Mouse (Mus musculus) adrenal gland, postnatal 36 days (tissue): ENCODE measurements around the gene Bahcc1. TPM values are rescaled to one million over a fixed set of nuclear protein-coding genes. Genes with fewer than 3 reads are reported as not detected.

Source experiments
- DNase-seq, 2 experiments: peaks; one replicate each; pipeline ENCODE4 v3.0.0; 2021; ENCODE audit warnings: mixed read lengths in 1 of 2
- total RNA-seq, 2 experiments: library from RNA; stranded (reverse); gene quantifications; 2 replicates each; pipeline ENCODE4 v1.2.3; 2021

Bahcc1 gene
- total RNA-seq, 2 experiments from 2014 or later: 17.5 TPM

DNA sequence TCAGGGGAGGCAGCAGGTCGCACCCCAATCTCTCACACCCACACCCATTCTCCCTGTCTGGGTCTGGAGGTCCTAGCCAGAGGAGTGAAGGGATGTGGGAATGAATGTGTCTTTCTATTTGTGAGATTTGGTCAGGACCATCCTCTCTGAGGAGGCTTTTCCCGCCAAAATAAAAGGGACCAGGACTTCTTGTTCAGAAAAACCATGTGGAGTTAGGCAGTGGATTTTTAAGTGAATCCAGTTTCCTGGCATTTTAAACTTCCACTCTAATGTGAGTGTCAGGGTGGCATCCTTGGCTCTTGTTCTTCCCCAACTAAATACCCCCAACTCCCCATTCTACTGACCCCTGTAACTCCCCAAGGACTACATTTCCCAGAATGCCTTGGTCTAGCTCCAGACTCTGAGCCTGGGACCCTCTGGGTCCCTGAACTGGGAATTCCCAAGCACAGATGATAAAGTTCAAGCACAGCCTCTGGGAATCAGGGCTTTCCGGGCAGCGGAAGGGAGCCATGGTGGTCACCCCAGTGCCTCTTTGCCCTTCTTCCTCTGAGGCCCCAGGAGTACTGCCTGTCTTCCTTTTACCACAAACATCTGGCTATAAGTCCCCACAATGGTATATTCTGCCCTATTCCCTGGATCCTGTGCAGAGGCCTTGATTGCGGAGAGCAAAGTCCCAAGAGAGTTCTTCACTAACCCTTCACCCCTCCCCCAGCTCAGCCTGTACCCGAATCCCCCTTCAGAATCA is 9.4 kb downstream of the Bahcc1 start:
- no peak for DNase-seq

DNA sequence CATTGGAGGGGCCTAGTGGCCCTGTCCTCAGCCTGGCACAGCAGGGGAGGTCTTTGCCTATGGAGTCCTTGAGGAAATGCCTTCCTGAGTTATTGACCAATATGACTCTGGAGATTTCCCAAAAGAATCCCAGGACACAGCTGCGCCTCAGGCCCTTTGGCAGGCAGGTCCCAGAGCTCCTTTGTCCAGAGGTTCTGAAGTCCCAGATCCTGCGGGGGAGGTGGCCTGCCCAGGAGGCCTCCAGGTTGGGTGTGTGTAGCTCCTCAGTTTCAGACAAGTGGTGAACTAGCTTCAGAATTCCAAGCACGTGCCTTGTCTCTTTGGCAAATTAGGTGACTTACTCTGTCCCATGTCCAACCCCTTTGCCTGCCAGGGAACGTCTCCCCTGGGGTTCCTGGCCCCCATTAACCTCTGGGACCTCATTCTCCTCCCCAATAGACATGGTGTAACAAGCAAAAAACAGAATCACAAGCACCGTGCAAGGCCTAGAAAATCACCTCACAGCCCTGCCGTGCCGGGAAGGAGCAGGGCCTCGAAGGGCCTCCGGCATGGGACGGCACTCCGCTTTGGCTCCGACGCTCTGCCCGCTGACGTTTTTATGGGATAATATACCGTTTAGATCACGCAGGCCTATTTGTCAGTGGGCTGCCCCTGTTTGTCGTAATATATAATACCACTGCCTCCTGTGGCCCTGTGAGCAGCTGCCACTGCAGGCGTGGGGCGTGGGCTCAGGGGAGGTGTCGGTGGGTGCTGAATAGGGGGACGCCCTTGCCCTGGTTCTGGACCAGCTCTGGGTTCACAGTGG is 10.2 kb downstream of the Bahcc1 start:
- peak in 1 of 2 experiments; percentile 50 for DNase-seq

DNA sequence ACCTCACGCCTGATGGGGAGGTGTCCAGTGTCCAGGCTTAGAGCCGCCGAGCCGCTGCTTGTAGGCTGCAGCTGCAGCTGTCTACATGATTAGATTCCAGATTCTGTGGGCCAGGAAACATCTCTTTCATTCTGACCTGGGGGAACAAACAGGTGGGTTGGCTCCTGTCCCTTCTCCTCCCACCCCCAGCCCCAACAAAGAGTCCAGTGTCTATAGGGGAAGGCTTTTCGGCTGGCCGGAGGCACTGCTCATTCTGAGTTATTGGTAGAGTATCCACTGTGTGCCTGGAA is 10.7 kb downstream of the Bahcc1 start:
- no peak for DNase-seq

DNA sequence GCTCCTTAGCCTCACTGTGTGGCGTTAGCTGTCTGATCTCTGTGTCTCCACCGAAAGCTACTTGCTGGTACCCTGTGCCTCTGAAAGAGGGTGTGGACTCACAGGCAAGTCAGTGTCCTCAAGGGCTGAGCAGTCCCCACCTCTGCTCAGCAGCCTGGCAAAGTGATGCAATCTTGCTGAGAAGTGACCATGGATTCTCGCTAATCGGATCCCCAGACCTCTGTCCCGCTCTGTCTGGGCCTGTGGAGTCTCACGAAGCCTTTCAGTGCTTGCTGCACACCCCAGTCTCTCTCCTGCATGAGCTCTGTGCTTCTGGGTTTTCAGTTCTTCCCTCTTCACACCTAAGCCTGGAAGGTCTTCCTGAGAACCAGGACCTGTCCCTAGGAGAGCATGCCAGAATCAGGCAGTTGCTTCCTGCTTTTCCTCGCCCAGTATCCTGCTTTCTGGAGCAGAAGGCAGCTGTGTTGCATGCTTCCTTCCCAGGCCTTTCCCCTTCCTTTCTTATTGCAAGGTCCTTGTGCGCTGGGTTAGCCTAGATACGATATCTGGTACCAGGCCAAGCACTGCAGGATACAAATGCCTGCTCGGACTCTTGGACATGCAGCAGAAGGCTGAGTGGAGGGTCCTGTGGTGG is 15.5 kb downstream of the Bahcc1 start:
- DNase-seq: no peak

DNA sequence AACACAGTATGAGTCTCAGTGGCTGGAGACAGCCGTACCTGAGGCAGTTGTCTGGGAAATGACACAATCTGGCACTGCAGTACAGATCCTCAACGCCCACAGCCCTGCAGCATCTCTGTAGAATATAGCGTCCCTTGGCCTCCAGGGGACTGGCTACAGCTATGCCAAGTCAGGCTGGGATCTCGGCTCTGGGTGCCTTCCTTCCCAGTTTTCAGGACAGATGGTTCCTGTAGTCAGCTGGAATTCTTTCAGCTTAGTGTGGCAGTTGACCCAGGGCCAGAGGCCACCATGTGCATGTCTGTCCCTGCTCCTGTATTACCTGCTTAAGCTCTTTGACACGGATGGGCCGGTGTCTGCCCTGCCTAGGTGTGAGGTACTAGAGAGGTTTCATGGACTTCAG is 16.2 kb downstream of the Bahcc1 start:
- DNase-seq: no peak

DNA sequence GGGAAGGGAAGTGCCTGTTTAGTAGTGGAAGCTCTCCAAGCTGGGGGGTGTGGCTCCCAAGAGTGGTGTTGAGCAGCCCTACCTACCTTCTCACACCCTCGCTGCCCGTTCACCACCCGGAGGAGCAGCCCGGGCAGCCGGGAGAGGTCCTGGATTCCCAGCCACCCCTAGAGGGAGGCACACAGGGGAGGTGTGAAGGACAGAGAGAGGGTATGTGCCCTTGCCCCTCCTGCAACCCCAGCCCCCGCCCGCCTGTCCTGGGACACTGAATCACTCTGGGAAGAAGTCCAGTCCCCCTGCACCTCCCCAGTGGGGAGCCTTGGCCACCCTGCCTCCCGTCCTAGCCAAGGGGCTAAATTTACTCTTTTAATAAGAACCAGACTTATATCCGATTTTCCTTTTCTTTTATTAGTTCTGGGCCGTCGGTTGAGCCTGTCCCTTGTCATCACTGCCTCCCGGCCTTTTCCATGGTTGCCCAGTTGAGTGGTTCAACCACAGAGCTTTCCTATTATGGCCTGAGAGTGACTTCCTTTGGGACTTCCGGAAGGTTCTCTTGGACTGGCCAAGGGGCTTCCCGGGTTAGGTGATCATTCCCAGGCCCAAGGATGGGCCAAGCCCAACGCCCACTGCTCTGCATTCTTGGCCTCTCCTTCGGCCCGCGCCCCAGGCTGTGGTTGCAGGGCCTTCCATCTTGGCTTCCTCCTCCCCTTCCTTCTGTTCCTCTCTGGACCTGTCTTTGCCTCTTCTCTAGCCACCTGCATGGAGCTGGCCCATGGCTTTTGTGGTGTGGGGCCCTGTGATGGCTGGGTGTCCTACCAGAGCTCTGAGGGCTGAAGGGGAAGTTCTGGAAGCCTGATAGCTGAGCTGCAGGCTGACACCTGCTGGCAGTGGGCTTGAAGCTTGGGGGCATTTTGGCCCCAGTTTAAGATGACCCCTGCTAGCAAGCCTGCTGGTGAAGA is 18.5 kb downstream of the Bahcc1 start:
- DNase-seq: no peak

DNA sequence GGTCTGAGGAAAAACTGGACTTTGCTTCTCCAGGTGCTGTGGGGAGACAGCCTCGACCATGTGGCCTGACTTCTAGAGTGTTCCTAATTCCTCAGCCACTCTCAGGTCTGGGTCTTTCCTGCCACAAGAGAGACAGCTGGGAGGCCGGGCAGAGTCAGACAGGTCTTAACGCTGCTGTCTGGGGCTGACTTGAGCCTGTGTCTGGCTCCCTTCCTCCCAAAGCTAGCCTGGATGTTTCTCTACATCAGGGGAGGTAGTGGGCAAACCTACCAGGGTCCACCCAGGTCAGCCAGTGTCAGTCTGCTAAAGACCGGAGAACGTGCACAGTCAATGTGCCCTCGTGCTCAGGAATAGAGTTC is 19.2 kb downstream of the Bahcc1 start:
- no peak for DNase-seq

DNA sequence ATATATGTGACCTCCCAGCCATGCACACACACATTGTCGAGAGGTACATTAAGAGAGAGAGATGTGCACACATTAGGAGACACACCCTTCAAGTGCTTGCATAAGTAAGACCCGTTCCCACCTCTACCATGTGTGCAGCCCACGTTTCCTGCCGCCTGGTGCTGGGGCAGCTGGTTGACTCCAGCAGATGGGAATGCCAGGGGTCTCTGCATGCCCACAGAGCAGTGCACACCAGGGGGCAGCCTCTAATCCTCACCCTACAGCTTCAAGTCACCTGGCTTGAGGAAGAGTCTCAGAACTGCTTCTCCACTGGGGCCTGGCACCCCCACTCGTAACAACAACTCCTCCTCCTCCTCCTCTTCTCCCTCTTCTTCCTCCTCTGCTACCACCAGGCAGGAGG is 19.7 kb downstream of the Bahcc1 start:
- DNase-seq: no peak

DNA sequence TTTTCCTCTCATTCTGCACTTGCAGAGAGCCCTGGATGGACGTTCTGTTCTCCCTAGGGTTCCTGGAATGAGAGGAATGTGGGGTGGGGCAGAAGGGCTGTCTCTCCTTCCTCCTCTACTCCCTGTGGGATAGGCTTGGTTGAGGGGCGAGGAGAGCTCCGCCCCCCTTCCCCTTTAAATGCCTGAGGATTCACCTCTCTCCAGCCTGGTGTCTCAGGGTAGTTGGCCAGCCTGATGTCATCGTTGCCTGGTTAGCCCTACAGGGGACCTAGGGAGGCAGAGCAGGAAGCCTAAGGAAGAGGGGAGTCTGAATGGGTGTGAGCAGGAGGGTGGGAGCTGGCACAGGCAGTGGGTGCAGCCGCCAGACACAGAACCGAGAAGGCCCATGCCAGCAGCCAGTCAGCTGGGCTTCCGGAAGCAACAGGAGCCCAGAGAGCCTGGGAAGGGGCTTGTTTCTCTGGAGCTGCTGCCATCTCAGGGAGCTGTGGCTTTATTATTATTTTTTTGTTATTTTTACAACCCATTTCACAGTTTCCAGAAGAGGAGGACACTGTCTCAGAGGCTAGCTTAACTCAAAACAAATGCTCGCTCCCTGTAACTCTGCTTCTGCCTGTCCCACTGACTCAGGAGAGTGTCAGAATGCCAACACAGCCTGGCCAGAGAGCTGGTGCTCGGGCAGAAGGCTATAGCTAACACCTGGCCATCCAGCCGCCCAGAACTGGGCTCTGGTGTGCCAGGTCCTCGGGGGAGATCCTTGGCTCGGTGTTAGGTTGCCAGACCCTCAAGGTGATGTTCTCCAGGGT is 20.3 kb downstream of the Bahcc1 start:
- no peak for DNase-seq

DNA sequence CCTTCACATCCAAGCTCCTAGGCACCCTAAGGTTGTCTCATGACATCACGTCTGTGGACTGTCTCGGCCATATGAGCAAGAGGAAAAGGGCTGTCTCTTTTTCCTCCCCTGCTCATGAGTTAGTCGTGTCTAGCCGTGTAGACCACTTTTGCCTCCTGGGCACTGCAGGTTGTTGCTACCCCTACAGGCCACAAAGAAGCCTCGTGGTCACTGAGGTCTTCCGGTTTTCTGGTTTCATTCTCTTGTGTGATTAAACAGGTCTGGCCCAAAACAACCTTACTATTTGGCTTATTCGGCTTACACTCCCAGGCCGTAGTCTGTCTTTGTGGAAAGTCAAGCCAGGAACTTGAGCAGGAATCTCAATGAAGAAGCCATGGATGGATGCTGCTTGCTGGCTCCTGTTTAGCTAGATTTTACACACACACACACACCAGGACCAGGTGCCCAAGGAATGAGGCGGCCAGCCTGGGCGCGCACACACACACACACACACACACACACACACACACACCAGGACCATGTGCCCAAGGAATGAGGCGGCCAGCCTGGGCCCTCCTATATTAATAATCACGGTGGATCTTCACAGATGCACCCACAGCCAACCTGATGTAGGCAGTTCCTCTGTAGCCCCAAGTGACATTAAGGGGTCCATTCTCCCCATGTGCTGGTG is 21.0 kb downstream of the Bahcc1 start:
- DNase-seq: no peak

DNA sequence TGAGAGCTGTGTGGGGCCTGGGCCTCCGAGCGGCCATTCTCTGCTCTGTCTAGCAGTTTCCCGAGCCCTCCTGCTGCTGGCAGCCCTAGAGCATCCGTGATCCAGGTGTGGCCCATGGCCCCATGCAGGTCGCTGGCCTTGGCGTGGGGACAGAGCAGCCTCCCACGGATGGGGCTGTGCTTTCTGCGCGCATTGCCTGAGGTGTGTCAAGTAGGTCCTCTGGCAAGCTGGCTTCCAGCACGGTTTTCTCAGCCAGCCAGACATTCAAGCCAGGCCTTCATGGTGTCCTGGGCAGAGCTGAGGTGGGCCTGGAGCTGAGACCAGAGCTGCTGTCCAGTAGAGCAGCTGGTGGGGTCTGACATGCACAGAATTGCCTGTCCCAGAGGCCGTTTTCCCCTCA is 21.7 kb downstream of the Bahcc1 start:
- no peak for DNase-seq

DNA sequence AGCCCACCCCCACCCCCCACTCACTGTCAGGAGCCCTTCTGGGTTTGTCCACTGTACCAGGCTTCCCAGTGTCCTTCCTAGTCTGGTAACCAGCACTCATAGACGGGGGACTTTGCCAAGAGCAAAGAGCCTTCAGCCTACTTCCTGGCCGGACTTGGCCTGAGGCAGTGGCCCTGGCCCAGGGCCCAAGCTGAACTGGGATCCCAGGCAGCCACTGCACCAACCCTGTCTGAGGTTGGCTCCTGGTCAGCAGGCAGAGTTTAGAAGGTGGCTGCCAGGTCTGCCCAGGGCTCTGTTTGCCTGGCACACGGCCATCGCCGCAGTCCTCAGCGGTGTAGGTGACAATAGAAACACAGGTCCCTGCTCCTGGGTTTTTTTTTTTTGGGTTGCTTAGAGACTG is 22.3 kb downstream of the Bahcc1 start:
- peak; percentile 93 to 94 for DNase-seq

DNA sequence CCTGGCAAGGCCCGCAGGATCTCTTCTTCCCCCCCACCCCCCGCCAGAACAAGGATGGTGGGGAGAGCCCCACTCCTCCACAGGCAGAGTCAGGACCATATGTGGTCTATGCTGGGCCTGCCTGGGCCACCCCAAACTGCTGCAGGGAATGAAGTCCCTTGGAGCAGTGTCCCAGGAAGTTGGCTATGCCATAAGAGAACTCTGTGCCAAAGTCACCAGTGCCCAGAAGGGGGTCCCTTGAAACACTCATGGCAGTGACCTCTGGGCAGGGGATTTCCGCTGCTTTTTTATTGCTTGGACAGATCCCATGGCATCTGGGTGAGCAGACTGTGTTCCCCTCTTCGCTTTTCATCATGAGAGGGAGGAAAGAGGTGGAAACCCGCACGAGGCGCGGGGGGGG is 22.8 kb downstream of the Bahcc1 start:
- DNase-seq: no peak

DNA sequence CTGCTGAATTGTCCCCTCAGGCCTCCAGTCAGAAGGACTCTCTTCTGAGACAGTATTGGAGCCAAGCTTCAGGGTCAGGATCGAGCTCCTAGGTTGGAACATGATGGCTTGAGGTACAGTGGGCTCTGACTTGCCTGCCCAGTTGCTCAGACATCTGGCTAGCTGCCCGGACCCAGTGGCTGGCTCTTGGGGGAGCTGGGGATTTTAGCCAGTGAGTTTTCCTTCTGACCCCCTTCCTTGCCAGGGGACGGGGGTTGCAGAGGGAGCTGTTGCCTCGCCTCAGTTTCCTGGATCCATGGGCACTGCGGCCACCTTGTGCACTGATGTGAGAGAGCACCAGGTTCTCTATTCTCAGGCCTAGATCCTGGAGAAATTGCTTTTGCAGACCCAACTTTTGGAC is 23.4 kb downstream of the Bahcc1 start:
- peak in 1 of 2 experiments; percentile 38 for DNase-seq

DNA sequence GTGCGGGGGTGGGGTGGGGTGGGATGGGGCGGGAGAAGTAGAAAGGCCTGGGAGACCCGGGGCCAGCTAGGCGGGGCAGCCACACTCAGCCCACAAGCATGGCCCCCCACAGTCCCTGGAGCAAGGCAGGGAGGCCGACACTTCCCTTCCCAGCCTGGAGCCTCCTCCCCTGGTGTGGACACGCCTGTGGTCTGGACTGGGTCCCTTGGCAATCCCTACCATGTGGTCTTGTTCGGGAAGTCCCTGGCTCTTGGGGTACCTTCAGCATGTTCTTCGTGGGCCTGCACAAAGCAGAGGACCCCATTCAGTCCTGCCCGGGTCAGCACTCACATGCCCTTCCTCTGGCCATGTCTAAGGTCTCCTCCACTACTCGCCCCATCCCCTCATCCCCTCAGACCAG is 23.8 kb downstream of the Bahcc1 start:
- no peak for DNase-seq

DNA sequence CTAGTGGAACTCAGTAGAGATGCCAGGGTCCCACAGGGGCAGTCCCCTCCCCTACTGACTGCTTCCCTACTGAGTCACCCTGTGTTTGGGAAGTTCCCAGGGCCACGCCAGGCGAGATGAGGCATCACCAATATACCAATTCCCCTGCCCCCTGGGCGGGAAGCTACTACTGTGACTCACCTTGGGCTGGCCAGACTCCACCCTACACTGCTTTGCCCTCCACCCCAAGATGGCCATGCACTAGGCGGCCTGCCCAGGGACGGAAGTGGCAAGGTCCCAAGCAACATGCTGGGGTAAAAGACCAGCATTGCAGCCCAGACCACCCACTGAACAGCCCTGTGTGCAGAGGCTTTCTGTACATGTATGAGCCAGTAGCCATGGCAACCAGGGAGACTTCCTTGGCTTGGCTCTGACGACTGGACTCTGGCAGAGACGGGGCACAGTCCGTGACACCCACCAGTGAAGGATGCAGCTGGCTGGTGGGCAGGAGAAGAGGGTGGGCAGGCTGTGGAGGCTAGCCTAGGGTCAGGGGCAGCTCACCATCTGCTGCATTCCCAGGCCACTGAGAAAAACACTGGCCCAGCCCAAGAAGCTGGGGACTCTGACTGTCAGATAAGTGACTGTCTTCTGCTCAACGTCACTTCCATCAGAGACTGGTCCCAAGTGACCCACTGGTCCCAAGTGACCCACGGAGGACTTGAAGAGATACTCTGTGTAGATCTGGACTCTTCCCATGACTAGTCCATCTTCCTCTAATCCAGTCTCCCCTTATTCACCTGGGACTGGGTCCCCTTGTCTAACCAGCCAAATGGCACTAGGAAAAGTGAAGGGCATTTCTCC is 24.5 kb downstream of the Bahcc1 start:
- peak; percentile 84 to 90 for DNase-seq

DNA sequence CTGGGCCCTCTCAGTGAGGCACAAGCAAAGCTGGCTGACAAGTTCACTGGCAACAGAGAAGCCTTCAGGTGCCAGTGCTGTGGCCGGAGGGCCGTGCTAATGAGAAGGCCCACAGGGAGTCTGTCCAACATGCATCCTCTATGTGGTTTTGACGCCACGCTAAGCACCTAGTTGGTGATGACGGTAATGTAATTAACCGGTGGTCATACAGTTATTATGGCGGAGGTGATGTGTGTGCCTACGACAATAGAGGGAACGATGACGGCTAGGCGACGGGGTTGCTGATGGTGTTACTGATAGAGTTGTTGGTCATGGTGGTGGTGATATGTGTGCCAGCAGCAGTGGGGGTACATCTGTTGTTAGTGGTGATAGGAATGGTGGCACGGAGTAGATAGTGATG is 25.2 kb downstream of the Bahcc1 start:
- DNase-seq: no peak

DNA sequence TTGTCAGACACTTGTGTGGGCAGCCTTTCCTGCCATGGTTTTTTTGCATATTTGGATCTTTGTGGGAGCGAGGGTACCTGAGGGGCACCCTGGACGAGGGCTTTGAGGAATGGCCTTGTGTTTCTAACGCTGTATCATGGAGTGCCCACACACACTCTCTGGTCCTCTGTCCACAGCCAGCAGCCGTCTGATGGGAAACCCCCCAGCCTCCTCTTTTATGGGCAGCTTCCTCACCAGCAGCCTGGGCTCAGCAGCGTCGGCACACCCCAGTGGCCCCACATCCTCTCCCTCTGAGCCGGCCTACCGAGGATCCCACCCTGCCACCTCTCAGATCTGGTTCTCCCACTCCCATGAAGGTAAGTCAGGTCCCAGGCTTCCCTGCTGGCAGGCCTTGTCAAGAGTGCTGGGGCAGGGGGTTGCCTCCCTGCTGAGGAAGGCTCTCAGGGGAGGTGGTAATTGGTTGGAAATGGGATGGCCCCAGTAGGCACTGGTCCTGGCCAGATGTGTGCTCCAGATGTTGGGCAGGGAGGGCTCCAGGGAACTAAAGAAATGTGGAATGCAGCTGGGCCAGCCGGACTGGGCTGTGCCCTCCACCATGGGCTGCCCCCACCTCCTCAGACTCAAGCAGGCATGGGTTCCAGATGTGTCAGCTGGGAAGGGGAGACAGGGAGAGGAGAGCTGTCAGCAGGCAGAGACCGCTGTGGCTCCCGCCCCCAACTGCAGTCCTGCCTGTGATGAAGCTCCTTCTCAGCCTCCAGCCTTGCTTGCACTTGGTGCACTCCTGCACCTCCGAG is 26.3 kb downstream of the Bahcc1 start:
- no peak for DNase-seq
